Comparison of ENCODE assay signal across 8 mouse cellular contexts in genomic region chr16:21204367-21205092, GRCm38 (mm10). TPM values are rescaled to one million over a fixed set of nuclear protein-coding genes. Genes with fewer than 3 reads are reported as not detected.
DNase-seq lines count a peak whose midpoint lies in the region; ATAC-seq and TF ChIP-seq lines count a peak whose summit lies in the region.

Gene Ephb3 (plus strand): TSS chr16:21204755.

- under 1% methylated on average over 50 of the region's 51 CpGs for WGBS in forebrain, embryonic 12.5 days
- WGBS in heart, embryonic 16.5 days: under 1% methylated on average over 51 of the region's 51 CpGs
- under 1% methylated on average over 51 of the region's 51 CpGs for WGBS in liver, embryonic 13.5 days (ENCODE audit: insufficient replicate concordance)
- WGBS in stomach, embryonic 16.5 days: under 1% methylated on average over 51 of the region's 51 CpGs

- peak; percentile 98 to 100 for DNase-seq in kidney, postnatal 25 days
- DNase-seq in liver, embryonic 13.5 days: peak; percentile 84
- DNase-seq in neural tube, embryonic 10.5 days (ENCODE audit: extremely low spot score, low spot score): peak; percentile 99

- H3K4me2 ChIP-seq in forebrain, embryonic 12.5 days: peak within 1 kb of the TSS; percentile 70
- peak within 1 kb of the TSS; percentile 82 for H3K4me2 ChIP-seq in heart, embryonic 16.5 days (ENCODE audit: low read depth, low read length)
- H3K4me2 ChIP-seq in liver, embryonic 13.5 days: peak within 1 kb of the TSS; percentile 63
- H3K4me2 ChIP-seq in stomach, embryonic 16.5 days (ENCODE audit: low read depth, low read length): peak within 1 kb of the TSS; percentile 86

- H3K9ac ChIP-seq in forebrain, embryonic 12.5 days: peak within 1 kb of the TSS; percentile 85
- peak within 1 kb of the TSS; percentile 94 for H3K9ac ChIP-seq in heart, embryonic 16.5 days (ENCODE audit: low read length)
- H3K9ac ChIP-seq in liver, embryonic 13.5 days: peak within 1 kb of the TSS; percentile 50
- peak within 1 kb of the TSS; percentile 99 for H3K9ac ChIP-seq in stomach, embryonic 16.5 days (ENCODE audit: low read length)

- peak within 1 kb of the TSS; percentile 47 for H3K27ac ChIP-seq in forebrain, embryonic 12.5 days
- H3K27ac ChIP-seq in heart, embryonic 16.5 days (ENCODE audit: low read length): peak within 1 kb of the TSS; percentile 82
- no peak within 1 kb of the TSS; the same call in 1 of the 2 replicates for H3K27ac ChIP-seq in liver, embryonic 13.5 days
- peak within 1 kb of the TSS; percentile 84 for H3K27ac ChIP-seq in stomach, embryonic 16.5 days (ENCODE audit: low read length)

- ATAC-seq in cerebellum, adult (ENCODE audit: insufficient number of reproducible peaks, low FRiP score, low TSS enrichment): peak; percentile 88
- peak; percentile 98 for ATAC-seq in forebrain, embryonic 12.5 days (ENCODE audit: low FRiP score)
- ATAC-seq in heart, embryonic 16.5 days (replicated peaks; ENCODE audit: extremely low read depth, insufficient read depth, low FRiP score): peak; percentile 98
- peak; percentile 93 for ATAC-seq in liver, embryonic 13.5 days (ENCODE audit: low read depth)
- peak; percentile 98 for ATAC-seq in stomach, embryonic 16.5 days (ENCODE audit: insufficient read depth, low FRiP score)

- peaks cover 80% of the 10 kb centered on the region for H3K4me1 ChIP-seq in E14TG2a.4 (replicated peaks; ENCODE audit: low read depth, low read length)
- peaks cover 34% of the 10 kb centered on the region for H3K4me1 ChIP-seq in forebrain, embryonic 12.5 days
- peaks cover 21% of the 10 kb centered on the region for H3K4me1 ChIP-seq in heart, embryonic 16.5 days (ENCODE audit: control insufficient read depth, insufficient read depth, low read length)
- peaks cover 12% of the 10 kb centered on the region for H3K4me1 ChIP-seq in liver, embryonic 13.5 days (replicated peaks)
- H3K4me1 ChIP-seq in stomach, embryonic 16.5 days (ENCODE audit: control insufficient read depth, insufficient read depth, low read length): peaks cover 37% of the 10 kb centered on the region

- no peaks in the 10 kb centered on the region for H3K9me3 ChIP-seq in E14TG2a.4 (ENCODE audit: low read length)
- no peaks in the 10 kb centered on the region for H3K9me3 ChIP-seq in forebrain, embryonic 12.5 days
- no peaks in the 10 kb centered on the region for H3K9me3 ChIP-seq in heart, embryonic 16.5 days (replicated peaks; ENCODE audit: control insufficient read depth, low read length)
- H3K9me3 ChIP-seq in liver, embryonic 13.5 days (replicated peaks): no peaks in the 10 kb centered on the region
- H3K9me3 ChIP-seq in stomach, embryonic 16.5 days (replicated peaks; ENCODE audit: control insufficient read depth, low read length): no peaks in the 10 kb centered on the region

- H3K27me3 ChIP-seq in E14TG2a.4 (ENCODE audit: insufficient read depth, low read length): peaks cover 12% of the 10 kb centered on the region; the same call in 1 of the 2 replicates
- H3K27me3 ChIP-seq in forebrain, embryonic 12.5 days: peaks cover 39% of the 10 kb centered on the region
- H3K27me3 ChIP-seq in heart, embryonic 16.5 days (ENCODE audit: control insufficient read depth, insufficient read depth, low read length): peaks cover 2% of the 10 kb centered on the region; the same call in 1 of the 2 replicates
- H3K27me3 ChIP-seq in liver, embryonic 13.5 days: peaks cover 82% of the 10 kb centered on the region
- H3K27me3 ChIP-seq in stomach, embryonic 16.5 days (ENCODE audit: control insufficient read depth, insufficient read depth, low read length): no peaks in the 10 kb centered on the region

- H3K36me3 ChIP-seq in E14TG2a.4 (ENCODE audit: insufficient read depth, low read length): peaks cover 17% of the 10 kb centered on the region
- no peaks in the 10 kb centered on the region for H3K36me3 ChIP-seq in forebrain, embryonic 12.5 days (replicated peaks)
- no peaks in the 10 kb centered on the region for H3K36me3 ChIP-seq in heart, embryonic 16.5 days (ENCODE audit: control insufficient read depth, insufficient read depth)
- H3K36me3 ChIP-seq in liver, embryonic 13.5 days: no peaks in the 10 kb centered on the region
- no peaks in the 10 kb centered on the region for H3K36me3 ChIP-seq in stomach, embryonic 16.5 days (ENCODE audit: control insufficient read depth, insufficient read depth, low read length)

- peak within 1 kb of the TSS; percentile 90 for H3K4me3 ChIP-seq in E14TG2a.4 (replicated peaks; ENCODE audit: low read length)
- peak within 1 kb of the TSS; percentile 78 for H3K4me3 ChIP-seq in forebrain, embryonic 12.5 days (replicated peaks)
- H3K4me3 ChIP-seq in heart, embryonic 16.5 days (ENCODE audit: low read length): peak within 1 kb of the TSS; percentile 91
- H3K4me3 ChIP-seq in liver, embryonic 13.5 days (replicated peaks): peak within 1 kb of the TSS; percentile 54
- peak within 1 kb of the TSS; percentile 93 for H3K4me3 ChIP-seq in stomach, embryonic 16.5 days (replicated peaks; ENCODE audit: low read length)

- peak; percentile 32; the same call in 1 of the 2 replicates for TF ChIP-seq CTCF in E14TG2a.4 (conservative IDR thresholded peaks at IDR 0.05; ENCODE audit: low read length)

RNA-seq across cellular contexts. Expression of gene Ephb3, which starts in this region (rescaled TPM):
- 16.7 and 17.7 TPM in 2 replicates for polyA plus RNA-seq in forebrain, embryonic 12.5 days (2016; fragmentation: Nextera tagmentation; extraction: Ambion mirVana)
- 9.5 and 14.4 TPM in 2 replicates for polyA plus RNA-seq in heart, embryonic 16.5 days (2015; fragmentation: Nextera tagmentation; extraction: Ambion mirVana)
- 0.91 and 1.0 TPM in 2 replicates for polyA plus RNA-seq in liver, embryonic 13.5 days (2015; fragmentation: Nextera tagmentation; extraction: Ambion mirVana)
- 20.6 and 22.1 TPM in 2 replicates for polyA plus RNA-seq in stomach, embryonic 16.5 days (2015; fragmentation: Nextera tagmentation; extraction: Ambion mirVana)
